Mouse (Mus musculus) myocyte (in vitro differentiated cells): ENCODE measurements around the gene Ndufs2.

Experiments used
- CEBPB ChIP-seq: IDR thresholded peaks from 2 replicates; pipeline ENCODE4 v1.6.1; 2011; ENCODE audit warnings: mild to moderate bottlenecking, moderate library complexity; ENCODE audit not compliant: poor library complexity, insufficient read depth, severe bottlenecking
- POLR2A ChIP-seq: IDR thresholded peaks from one replicate; pipeline ENCODE4 v1.6.1; 2011; ENCODE audit warnings: low read depth, mild to moderate bottlenecking, control low read depth, moderate library complexity; ENCODE audit not compliant: insufficient read length
- USF1 ChIP-seq: IDR thresholded peaks from one replicate; pipeline ENCODE4 v1.6.1; 2011; ENCODE audit warnings: low read depth, mild to moderate bottlenecking, control low read depth, moderate library complexity

DNA sequence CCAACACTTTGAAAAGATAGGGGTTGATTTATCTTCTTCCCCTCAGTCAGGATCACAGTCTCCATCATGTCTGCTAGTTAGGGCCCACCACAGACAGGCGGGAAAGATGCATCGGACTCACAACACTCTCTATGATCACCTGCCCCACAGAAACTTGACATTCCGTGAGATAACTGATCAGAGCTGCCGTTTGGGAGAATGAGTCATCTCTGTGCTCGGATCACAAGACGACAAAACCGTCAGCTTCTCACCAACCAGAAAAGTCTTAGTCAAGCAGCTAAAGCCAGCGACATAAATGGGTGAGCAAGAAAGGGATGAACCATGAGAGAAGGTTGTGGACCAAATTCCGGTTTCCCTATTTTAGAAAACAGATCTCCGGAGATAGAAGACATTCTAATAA lies 58.9 kb downstream of the Ndufs2 start:
- TF ChIP-seq POLR2A (no peak), USF1 (no peak), CEBPB (no peak)
